Mouse (Mus musculus): ENCODE results near the gene Nlgn3.

The Nlgn3 gene

GRCm38 (mm10) chrX:101299055-101299454 lies at the start of gene Nlgn3:
TSS of gene Nlgn3 (plus strand) at chrX:101299168.
- no peak for DNase-seq (ENCODE audit: low spot score)

DNA sequence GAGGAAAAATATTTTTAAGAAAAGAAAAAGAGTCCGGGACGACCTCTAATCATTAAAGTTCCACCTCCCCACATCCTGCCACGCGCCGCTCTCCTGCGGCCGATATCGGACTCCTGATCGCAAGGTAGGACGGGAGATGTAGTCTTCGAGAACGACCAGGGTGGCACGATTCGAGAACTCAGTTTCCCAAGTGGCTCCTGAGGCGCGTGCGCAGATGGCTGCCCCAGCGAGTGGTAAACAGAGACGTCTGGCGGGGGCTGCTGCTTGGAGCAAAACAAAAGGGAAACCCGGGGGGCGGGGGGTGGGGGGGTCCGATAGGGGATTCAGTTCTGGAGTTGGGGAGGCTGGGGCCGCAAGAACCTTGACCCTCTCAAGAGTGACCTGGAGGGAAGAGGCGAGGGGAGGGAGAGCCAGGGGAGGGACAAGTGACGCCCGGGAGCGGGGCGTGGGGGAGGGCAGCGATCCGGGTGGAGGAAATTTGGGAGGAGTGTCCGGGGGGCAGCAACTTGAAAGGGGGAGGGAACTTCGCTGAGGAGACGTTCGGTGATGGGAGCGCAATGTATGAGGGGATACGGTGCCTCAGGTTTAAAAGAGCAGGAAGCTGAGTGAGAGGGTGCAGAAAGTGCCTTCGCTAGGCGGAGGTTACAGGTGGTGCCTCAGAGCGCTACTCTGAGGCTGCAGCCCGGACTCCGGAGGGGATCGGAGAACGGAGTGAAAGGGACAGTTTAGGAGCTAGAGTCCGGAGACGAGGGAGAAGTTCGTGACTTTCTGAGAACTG lies 44.8 kb upstream of the Nlgn3 start, which contains the start of gene Foxo4:
Foxo4 (plus strand) TSS at position 577 of the 778 bp plus-strand sequence.
- peak; percentile 87 for DNase-seq (ENCODE audit: low spot score)

DNA sequence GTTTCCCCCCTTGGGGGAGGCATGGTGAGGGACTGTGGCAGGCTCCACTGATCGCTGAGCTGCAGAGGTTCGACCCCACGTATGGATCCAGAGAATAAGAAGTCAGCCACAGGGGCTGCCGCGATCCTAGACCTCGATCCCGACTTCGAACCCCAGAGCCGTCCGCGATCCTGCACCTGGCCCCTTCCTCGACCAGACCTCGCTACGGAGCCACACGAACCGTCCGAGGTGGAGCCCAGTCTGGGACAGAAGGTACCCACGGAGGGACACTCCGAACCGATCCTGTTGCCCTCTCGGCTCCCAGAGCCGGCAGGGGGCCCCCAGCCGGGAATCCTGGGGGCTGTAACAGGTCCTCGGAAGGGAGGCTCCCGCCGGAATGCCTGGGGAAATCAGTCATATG lies 44.2 kb upstream of the Nlgn3 start:
- no peak for DNase-seq (ENCODE audit: low spot score)

DNA sequence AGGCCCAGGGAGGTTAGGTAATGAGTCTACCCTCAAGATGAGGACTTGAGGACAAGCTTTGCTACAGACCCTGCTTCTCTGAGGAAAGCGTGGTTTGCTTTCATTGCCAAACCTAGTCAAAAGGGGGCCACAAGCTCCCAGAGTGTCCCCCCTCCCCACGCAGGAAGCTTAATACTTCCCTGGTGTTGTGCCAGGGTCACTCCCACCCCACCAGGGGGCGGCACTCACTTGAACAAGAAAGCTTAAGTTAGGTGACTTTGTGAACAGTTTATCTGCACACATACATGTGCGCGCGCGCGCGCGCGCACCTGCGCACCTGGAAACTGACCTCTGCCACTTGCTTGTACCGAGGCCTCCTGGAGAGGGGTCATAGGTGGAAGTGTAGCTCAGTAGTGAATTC lies 42.4 kb upstream of the Nlgn3 start:
- no peak for DNase-seq (ENCODE audit: low spot score)

- DNase-seq (ENCODE audit: low spot score), result no peak
Observed at GRCm38 (mm10) chrX:101260441-101261325, 38.3 kb upstream of the Nlgn3 start.

DNA sequence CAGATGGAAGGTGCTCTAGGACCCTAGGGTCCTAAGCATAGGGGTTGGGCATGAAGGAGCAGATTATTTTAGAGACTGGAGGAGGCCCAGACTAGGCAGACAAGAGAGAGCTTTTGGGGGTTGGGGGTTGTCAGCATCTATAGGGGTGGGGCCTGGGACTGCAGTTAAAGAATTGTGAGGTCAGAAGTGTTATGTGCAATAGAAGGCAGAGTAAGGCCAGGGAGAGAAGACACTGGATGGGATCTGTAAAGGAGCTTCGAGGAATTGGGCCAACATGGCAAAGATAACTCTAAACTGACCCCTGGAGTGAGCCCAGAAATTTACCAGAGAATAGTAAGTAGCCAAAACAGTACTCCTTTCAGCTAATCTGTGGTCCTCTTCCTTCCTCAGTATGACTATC lies 35.1 kb upstream of the Nlgn3 start, which contains the start of gene Gm614:
Gm614 (minus strand) TSS at position 101 of the 400 bp plus-strand sequence.
- no peak for DNase-seq (ENCODE audit: low spot score)

DNA sequence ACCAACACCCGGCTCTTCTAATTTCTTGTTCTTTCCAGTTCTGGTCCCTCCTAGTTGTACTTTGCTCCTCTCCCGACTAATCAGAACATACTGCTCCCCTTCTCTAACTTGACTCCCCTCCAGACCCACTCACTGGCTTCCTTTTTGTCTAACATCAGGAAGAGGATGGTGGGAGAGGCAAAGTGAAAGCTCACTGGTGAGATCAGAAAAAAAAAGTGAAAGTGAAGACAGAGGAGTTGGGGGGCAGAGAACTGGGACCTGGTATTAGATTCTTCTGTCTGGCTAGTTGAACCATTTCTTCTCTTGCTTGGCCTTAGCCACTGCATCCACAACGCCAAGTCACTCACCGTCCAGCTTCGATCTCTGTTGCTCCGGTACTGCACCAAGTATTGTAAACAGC lies 32.3 kb upstream of the Nlgn3 start:
- DNase-seq (ENCODE audit: low spot score), result no peak

- no peak for DNase-seq (ENCODE audit: low spot score)
Observed at GRCm38 (mm10) chrX:101268025-101268754, 30.8 kb upstream of the Nlgn3 start, which contains the start of gene Il2rg. TSS of gene Il2rg (minus strand) at chrX:101268255.

GRCm38 (mm10) chrX:101268755-101269124 lies 30.2 kb upstream of the Nlgn3 start, which contains the start of gene Gm20489:
TSS of gene Gm20489 (minus strand) at chrX:101269023.
- DNase-seq (ENCODE audit: low spot score), result no peak

DNA sequence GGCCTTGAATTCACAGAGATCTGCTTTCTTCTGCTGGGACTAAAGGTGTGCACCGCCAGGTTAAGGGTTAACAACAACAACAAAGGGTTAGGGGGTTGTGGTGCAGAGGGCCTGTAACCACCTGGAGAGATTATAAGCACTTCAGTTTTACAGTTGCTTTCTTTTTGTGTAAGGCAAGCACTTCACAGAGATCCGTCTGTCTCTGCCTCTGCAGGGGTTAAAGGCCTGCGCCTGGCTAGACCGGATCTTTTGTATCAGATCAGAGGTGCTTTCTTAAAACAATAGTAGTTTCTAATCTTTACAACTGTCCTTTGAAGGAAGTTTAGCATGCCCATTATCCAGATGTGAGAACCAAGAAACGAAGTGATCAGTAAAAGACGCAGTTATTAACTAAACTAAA lies 25.6 kb upstream of the Nlgn3 start:
- no peak for DNase-seq (ENCODE audit: low spot score)

DNA sequence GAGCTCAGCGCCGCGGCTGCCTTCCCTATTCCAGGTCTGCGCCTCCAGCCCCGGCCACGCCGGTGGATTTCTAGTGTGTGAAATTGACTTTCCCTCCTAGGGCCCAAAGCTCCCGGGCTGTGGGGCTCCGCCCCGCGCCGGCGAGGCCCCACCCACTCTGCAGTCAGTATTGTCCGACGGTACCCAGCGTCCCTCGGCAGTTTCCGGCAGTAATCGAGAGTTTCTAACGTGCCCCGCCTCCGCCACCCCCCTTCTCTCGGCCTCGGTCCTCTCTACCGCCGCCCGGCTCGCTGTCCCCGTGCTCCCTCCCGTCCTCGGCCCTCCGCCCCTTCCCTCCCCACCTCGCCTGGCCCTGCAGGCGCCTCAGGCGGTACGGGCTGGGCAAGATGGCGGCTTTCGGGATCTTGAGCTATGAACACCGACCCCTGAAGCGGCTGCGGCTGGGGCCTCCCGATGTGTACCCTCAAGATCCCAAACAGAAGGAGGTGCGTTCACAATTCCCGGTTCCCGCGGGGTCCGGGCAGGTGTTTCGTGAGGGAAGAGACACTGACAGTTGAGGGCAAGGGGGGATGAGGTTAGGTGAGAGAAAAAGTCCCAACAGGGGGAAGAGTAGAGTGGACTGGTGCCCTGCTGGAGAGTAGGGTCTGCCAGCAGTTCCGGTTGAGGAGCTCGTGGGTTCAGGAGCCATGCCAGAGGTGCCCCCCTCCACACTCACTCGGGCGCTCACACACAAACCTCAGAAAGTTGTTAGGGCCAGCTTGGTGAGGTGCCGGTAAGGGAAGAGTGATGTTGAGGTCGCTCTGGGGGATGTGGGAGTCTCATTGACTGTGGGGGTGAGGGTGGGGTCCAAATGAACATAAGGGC lies 24.9 kb upstream of the Nlgn3 start, which contains the start of gene Med12:
Med12 (plus strand) TSS at position 156 of the 864 bp plus-strand sequence.
- peak; percentile 91 for DNase-seq (ENCODE audit: low spot score)

DNA sequence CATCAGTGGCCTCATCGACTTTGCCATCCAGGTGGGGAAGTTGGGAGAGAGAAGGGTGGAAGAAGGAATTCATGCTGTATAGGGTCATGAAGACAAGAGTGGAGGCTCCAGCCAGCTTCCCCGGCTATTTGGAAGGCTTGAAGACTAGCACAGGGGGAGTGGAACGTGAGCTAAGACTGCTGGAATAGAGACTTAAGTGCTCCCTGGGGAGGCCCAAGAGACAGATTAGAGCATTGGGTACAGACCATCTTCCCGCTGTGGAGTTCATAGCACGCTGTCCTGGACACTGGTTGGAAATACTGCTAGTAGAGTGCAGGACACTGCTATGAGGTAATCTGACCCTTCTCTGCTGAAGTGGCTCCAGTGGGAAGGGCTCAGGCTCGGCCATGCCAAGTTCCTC lies 16.2 kb upstream of the Nlgn3 start:
- no peak for DNase-seq (ENCODE audit: low spot score)

DNA sequence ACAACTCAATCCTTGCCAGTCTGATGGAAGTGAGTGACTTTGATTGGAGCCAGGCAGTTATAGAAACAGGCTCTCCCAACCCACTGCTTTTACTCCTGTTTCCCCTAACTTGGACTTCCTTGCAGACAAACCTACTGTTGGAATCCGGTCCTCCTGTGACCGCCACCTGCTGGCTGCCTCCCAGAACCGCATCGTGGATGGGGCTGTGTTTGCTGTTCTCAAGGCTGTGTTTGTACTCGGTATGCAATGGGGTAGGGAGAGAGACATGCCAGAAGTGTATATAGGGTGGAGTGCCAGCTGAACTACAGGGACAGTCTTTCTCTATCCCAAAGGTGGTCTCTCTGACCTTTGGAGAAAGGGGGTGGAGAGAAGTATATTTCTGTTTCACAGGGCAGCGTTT lies 13.4 kb upstream of the Nlgn3 start:
- DNase-seq (ENCODE audit: low spot score), result peak; percentile 31

- DNase-seq (ENCODE audit: low spot score), result no peak
Observed at GRCm38 (mm10) chrX:101285953-101286670, 12.9 kb upstream of the Nlgn3 start.

GRCm38 (mm10) chrX:101287543-101287942 lies 11.4 kb upstream of the Nlgn3 start:
- DNase-seq (ENCODE audit: low spot score), result no peak

DNA sequence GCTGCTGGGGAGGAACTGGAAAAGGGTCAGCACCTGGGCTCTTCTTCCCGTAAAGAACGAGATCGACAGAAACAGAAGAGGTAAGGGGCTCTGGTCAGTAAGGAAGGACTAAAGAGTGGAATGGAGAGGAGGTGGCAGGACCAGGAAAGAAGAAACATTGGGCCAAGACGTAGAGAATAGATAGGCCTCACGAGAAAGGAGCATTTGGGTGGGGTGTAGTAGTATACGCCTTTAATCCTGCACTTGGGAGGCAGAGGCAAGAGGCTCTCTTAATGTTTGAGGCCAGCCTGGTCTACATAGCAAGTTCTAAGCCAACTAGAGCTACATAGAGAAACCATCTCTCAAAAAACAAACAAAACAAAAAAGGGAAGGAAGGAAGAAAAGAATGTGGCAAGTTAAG lies 10.5 kb upstream of the Nlgn3 start:
- no peak for DNase-seq (ENCODE audit: low spot score)

- DNase-seq (ENCODE audit: low spot score), result no peak
Observed at GRCm38 (mm10) chrX:101289037-101289436, 9.9 kb upstream of the Nlgn3 start.

GRCm38 (mm10) chrX:101290111-101290510 lies 8.9 kb upstream of the Nlgn3 start:
- DNase-seq (ENCODE audit: low spot score), result no peak

GRCm38 (mm10) chrX:101299473-101300426 lies 782 bp downstream of the Nlgn3 start:
- no peak for DNase-seq (ENCODE audit: low spot score)
